Mouse (Mus musculus) CH12.LX (cell line): ENCODE measurements around the gene Klhl8. TPM values are rescaled to one million over a fixed set of nuclear protein-coding genes. Genes with fewer than 3 reads are reported as not detected.
A peak's percentile ranks its signal among the peaks of the same experiment; 100 is the strongest.

Source experiments
- DNase-seq: peaks from one replicate; pipeline ENCODE4 v3.0.0-alpha.2; 2013; ENCODE audit errors: extremely low read depth
- H3K27ac ChIP-seq: 2 replicates; pipeline ENCODE4 v1.5.1; 2012; ENCODE audit warnings: low read depth, mild to moderate bottlenecking, control low read depth, moderate library complexity; ENCODE audit not compliant: insufficient read depth
- H3K27me3 ChIP-seq: replicated peaks from 2 replicates; pipeline ENCODE3; 2012; ENCODE audit warnings: inconsistent platforms
- H3K36me3 ChIP-seq, 2 experiments: replicated peaks in 1 of 2; 2 replicates each; pipeline versions ENCODE3 to v1.6.1; 2012; ENCODE audit warnings: inconsistent platforms in 1 of 2, low read length in 1 of 2, mild to moderate bottlenecking in 1 of 2, mixed read lengths in 1 of 2, moderate library complexity in 1 of 2; ENCODE audit not compliant: control insufficient read depth in 1 of 2, insufficient read depth in 1 of 2
- H3K4me1 ChIP-seq, 2 experiments: 2 replicates each; pipeline ENCODE4 v1.6.1; 2012; ENCODE audit warnings: inconsistent platforms in 1 of 2, moderate library complexity in 1 of 2; ENCODE audit not compliant: insufficient read depth in 2 of 2, control insufficient read depth in 1 of 2
- H3K4me2 ChIP-seq: 2 replicates; pipeline ENCODE4 v1.6.1; 2012; ENCODE audit warnings: low read depth, mild to moderate bottlenecking, control low read depth; ENCODE audit not compliant: poor library complexity, insufficient read depth, severe bottlenecking
- H3K4me3 ChIP-seq, 3 experiments: fragments of 150-350 bp in 1 of 3; sonication (generic) in 1 of 3; replicated peaks in 1 of 3; 2 replicates each; pipeline versions ENCODE3 to v1.5.1; 2011 to 2012; ENCODE audit warnings: low read depth in 2 of 3, low read length in 2 of 3, mild to moderate bottlenecking in 2 of 3, moderate library complexity in 2 of 3, control low read depth in 1 of 3, improper control_type of control experiment in 1 of 3, inconsistent platforms in 1 of 3, mixed read lengths in 1 of 3; ENCODE audit not compliant: poor library complexity in 1 of 3
- H3K79me2 ChIP-seq: replicated peaks from 2 replicates; pipeline ENCODE4 v1.6.1; 2012; ENCODE audit warnings: mild to moderate bottlenecking, moderate library complexity; ENCODE audit not compliant: control insufficient read depth, poor library complexity, insufficient read depth, severe bottlenecking; ENCODE audit errors: extremely low read depth
- H3K9ac ChIP-seq: 2 replicates; pipeline ENCODE4 v1.6.1; 2012; ENCODE audit warnings: low read depth, mild to moderate bottlenecking, control low read depth, moderate library complexity; ENCODE audit not compliant: insufficient read depth
- H3K9me3 ChIP-seq: replicated peaks from 2 replicates; pipeline ENCODE3; 2012; ENCODE audit warnings: low read length, inconsistent platforms, mixed read lengths
- CHD1 ChIP-seq: IDR thresholded peaks from 2 replicates; pipeline ENCODE4 v1.6.1; 2012; ENCODE audit warnings: low read depth, low read length, improper control_type of control experiment, inconsistent platforms
- ELF1 ChIP-seq: IDR thresholded peaks from 2 replicates; pipeline ENCODE4 v1.6.1; 2014; ENCODE audit warnings: low read depth, mild to moderate bottlenecking, inconsistent platforms, low read length, improper control_type of control experiment
- EP300 ChIP-seq: IDR thresholded peaks from 2 replicates; pipeline ENCODE4 v1.6.1; 2011; ENCODE audit warnings: low read length, improper control_type of control experiment
- JUN ChIP-seq: IDR thresholded peaks from 2 replicates; pipeline ENCODE4 v1.6.1; 2011; ENCODE audit warnings: low read depth, mild to moderate bottlenecking, low read length, improper control_type of control experiment, moderate library complexity; ENCODE audit not compliant: insufficient read depth
- MAFK ChIP-seq: IDR thresholded peaks from 2 replicates; pipeline ENCODE4 v1.6.1; 2011; ENCODE audit warnings: low read length, improper control_type of control experiment; ENCODE audit not compliant: insufficient replicate concordance
- MAZ ChIP-seq: IDR thresholded peaks from 2 replicates; pipeline ENCODE4 v1.6.1; 2012; ENCODE audit warnings: low read depth, mild to moderate bottlenecking, inconsistent platforms, low read length, improper control_type of control experiment, moderate library complexity
- MEF2A ChIP-seq: IDR thresholded peaks from 2 replicates; pipeline ENCODE4 v1.6.1; 2014; ENCODE audit warnings: low read depth, mild to moderate bottlenecking, inconsistent platforms, low read length, improper control_type of control experiment, borderline replicate concordance
- MYC ChIP-seq: IDR thresholded peaks from 2 replicates; pipeline ENCODE4 v1.6.1; 2011; ENCODE audit warnings: low read depth, mild to moderate bottlenecking, improper control_type of control experiment, low read length
- SMC3 ChIP-seq: IDR thresholded peaks from 2 replicates; pipeline ENCODE4 v1.6.1; 2011; ENCODE audit warnings: low read depth, low read length, improper control_type of control experiment
- UBTF ChIP-seq: IDR thresholded peaks from 2 replicates; pipeline ENCODE4 v1.6.1; 2012; ENCODE audit warnings: low read depth, mild to moderate bottlenecking, inconsistent platforms, low read length, improper control_type of control experiment, moderate library complexity
- USF1 ChIP-seq: IDR thresholded peaks from 2 replicates; pipeline ENCODE4 v1.6.1; 2014; ENCODE audit warnings: low read depth, mild to moderate bottlenecking, inconsistent platforms, low read length, improper control_type of control experiment
- ZKSCAN1 ChIP-seq: IDR thresholded peaks from 2 replicates; pipeline ENCODE4 v1.6.1; 2012; ENCODE audit warnings: low read depth, inconsistent platforms, low read length, improper control_type of control experiment, borderline replicate concordance
- ZMIZ1 ChIP-seq: IDR thresholded peaks from 2 replicates; pipeline ENCODE4 v1.6.1; 2012; ENCODE audit warnings: low read depth, mild to moderate bottlenecking, inconsistent platforms, low read length, improper control_type of control experiment
- dilution Hi-C: fragments of 300-500 bp; cut with MboI; formaldehyde crosslinking; loops from 2 replicates; pipeline ENCODE4 v1.14.3; 2020; ENCODE audit warnings: low sequenced_read_pairs; ENCODE audit not compliant: extremely low pct_unique_long_range_greater_than_20kb, extremely low pct_ligation_motif_present
- in situ Hi-C: fragments of 300-500 bp; cut with MboI; formaldehyde crosslinking; loops from 3 replicates; pipeline ENCODE4 v1.14.3; 2019; ENCODE audit warnings: low sequenced_read_pairs, low pct_ligation_motif_present, low pct_unique_long_range_greater_than_20kb, mixed read lengths
- polyA plus RNA-seq: library from polyadenylated mRNA; unstranded; fragments of >175 nt; gene quantifications from 2 replicates; pipeline ENCODE4 v1.2.1, GENCODE M21; 2012; ENCODE audit warnings: low read depth; ENCODE audit not compliant: insufficient read length
- total RNA-seq, 2 experiments: library from RNA; depleted of rRNA; stranded (reverse); fragments of 300-350 nt in 1 of 2; fragments of >200 nt in 1 of 2; gene quantifications; 2 replicates each; pipeline ENCODE4 v1.2.3; 2012 to 2014

Gene Klhl8
- total and polyA plus RNA-seq, 3 experiments = 3.4 to 15.6 (median 5.4) TPM

GRCm38 (mm10) chr5:103822949-103823348, 88.1 kb downstream of the Klhl8 start:
- H3K4me1 ChIP-seq = peaks cover 3 to 26% of the 10 kb centered on the region in 2 experiments; a peak in 3 of 4 replicates
- no peak overlapping the region for H3K9ac ChIP-seq
- H3K27ac ChIP-seq = no peak overlapping the region
- no peaks in the 10 kb centered on the region for H3K27me3 ChIP-seq
- in situ Hi-C loops = loop anchor here (25.0 kb wide), 1 partner anchor 486 kb away; no protein-coding TSS in a partner anchor
- H3K4me3 ChIP-seq = no peak overlapping the region
- peaks cover 45% of the 10 kb centered on the region for H3K79me2 ChIP-seq
- no peaks in the 10 kb centered on the region for H3K9me3 ChIP-seq
- DNase-seq = no peak
- TF ChIP-seq EP300 = no peak
- peak; percentile 81 for TF ChIP-seq ZKSCAN1
- no peak overlapping the region for H3K4me2 ChIP-seq
- peaks cover 77 to 93% of the 10 kb centered on the region in 2 experiments for H3K36me3 ChIP-seq
- dilution Hi-C loops = no loop called here

- dilution Hi-C loops = no loop called here
- TF ChIP-seq ZMIZ1 (no peak), EP300 (no peak), SMC3 (no peak), MAZ (no peak)
- Histone ChIP-seq H3K27ac (no peak overlapping the region), H3K27me3 (no peaks in the 10 kb centered on the region), H3K4me3 (no peak overlapping the region), H3K36me3 (peaks cover 74 to 93% of the 10 kb centered on the region in 2 experiments), H3K4me2 (no peak overlapping the region), H3K9ac (no peak overlapping the region), H3K79me2 (peaks cover 46% of the 10 kb centered on the region), H3K9me3 (no peaks in the 10 kb centered on the region), H3K4me1 (peaks cover 3 to 28% of the 10 kb centered on the region in 2 experiments)
- in situ Hi-C loops = loop anchor here (25.0 kb wide), 1 partner anchor 484 kb away; no protein-coding TSS in a partner anchor
- DNase-seq = no peak
Measured at GRCm38 (mm10) chr5:103821500-103822298, 89.4 kb downstream of the Klhl8 start.

GRCm38 (mm10) chr5:103821062-103821461, 90.0 kb downstream of the Klhl8 start:
- Histone ChIP-seq H3K27me3 (no peaks in the 10 kb centered on the region), H3K9ac (no peak overlapping the region), H3K36me3 (peaks cover 72 to 91% of the 10 kb centered on the region in 2 experiments), H3K4me3 (no peak overlapping the region), H3K4me1 (peaks cover 3 to 28% of the 10 kb centered on the region in 2 experiments), H3K79me2 (peaks cover 48% of the 10 kb centered on the region), H3K27ac (no peak overlapping the region), H3K9me3 (no peaks in the 10 kb centered on the region), H3K4me2 (no peak overlapping the region)
- no peak for DNase-seq
- in situ Hi-C loops = loop anchor here (25.0 kb wide), 1 partner anchor 484 kb away; no protein-coding TSS in a partner anchor
- TF ChIP-seq MYC (no peak), ELF1 (no peak), CHD1 (no peak), JUN (no peak), USF1 (no peak), UBTF (no peak), ZMIZ1 (no peak), MEF2A (no peak), SMC3 (no peak), EP300 (no peak), MAFK (no peak)
- dilution Hi-C loops = no loop called here
